Mouse (Mus musculus) limb, embryonic 11.5 days (tissue): Measurements from ENCODE around the gene Scarb1. TPM values are rescaled to one million over a fixed set of nuclear protein-coding genes. Genes with fewer than 3 reads are reported as not detected.

Source experiments
- ATAC-seq: fragments of 200-750 bp; cut with Nextera tagmentation; 2 replicates; pipeline ENCODE4 v1.8.0; 2017; ENCODE audit warnings: low read depth; ENCODE audit not compliant: insufficient number of reproducible peaks, low FRiP score, low TSS enrichment
- DNase-seq: peaks from one replicate; pipeline ENCODE4 v3.0.0-alpha.2; 2015; ENCODE audit warnings: low spot score
- H3K27ac ChIP-seq: fragments of 300-500 bp; sonication (generic); replicated peaks from 2 replicates; pipeline ENCODE4 v1.5.1; 2014; ENCODE audit warnings: low read depth, mild to moderate bottlenecking, low read length
- H3K27me3 ChIP-seq: fragments of 300-500 bp; sonication (generic); 2 replicates; pipeline ENCODE4 v1.6.1; 2014; ENCODE audit warnings: mild to moderate bottlenecking, low read length, mixed read lengths; ENCODE audit not compliant: control insufficient read depth, insufficient read depth
- H3K36me3 ChIP-seq: fragments of 300-500 bp; sonication (generic); 2 replicates; pipeline ENCODE4 v1.6.1; 2014; ENCODE audit warnings: mild to moderate bottlenecking, low read length, moderate library complexity, mixed read lengths; ENCODE audit not compliant: control insufficient read depth, insufficient read depth
- H3K4me1 ChIP-seq: fragments of 300-500 bp; sonication (generic); 2 replicates; pipeline ENCODE4 v1.6.1; 2014; ENCODE audit warnings: low read length, mixed read lengths; ENCODE audit not compliant: control insufficient read depth, insufficient read depth
- H3K4me2 ChIP-seq: fragments of 300-500 bp; sonication (generic); 2 replicates; pipeline ENCODE4 v1.6.1; 2014; ENCODE audit warnings: low read depth, mild to moderate bottlenecking, moderate library complexity; ENCODE audit not compliant: severe bottlenecking
- H3K4me3 ChIP-seq: fragments of 300-500 bp; sonication (generic); 2 replicates; pipeline ENCODE4 v1.5.1; 2014; ENCODE audit warnings: low read depth, low read length
- H3K9ac ChIP-seq: fragments of 300-500 bp; sonication (generic); 2 replicates; pipeline ENCODE4 v1.6.1; 2014; ENCODE audit warnings: mild to moderate bottlenecking, low read length
- H3K9me3 ChIP-seq: fragments of 300-500 bp; sonication (generic); 2 replicates; pipeline ENCODE4 v1.6.1; 2016; ENCODE audit warnings: low read length; ENCODE audit not compliant: control insufficient read depth
- WGBS: fragments of 180-500 bp; shearing (Covaris S2); extraction: QIAGEN DNeasy Blood & Tissue Kit; methylation state at CpG from one replicate; pipeline ENCODE4 v1.1.7; 2014; 5-methylcytosine and 5-hydroxymethylcytosine counted together
- polyA plus RNA-seq: library from polyadenylated mRNA; unstranded; fragments of >200 nt; fragmentation: Nextera tagmentation; extraction: Ambion mirVana; gene quantifications from 2 replicates; pipeline ENCODE4 v1.2.1, GENCODE M21; 2014

The Scarb1 gene
- polyA plus RNA-seq, 1 experiment from 2014 or later, result 30.3 TPM

DNA sequence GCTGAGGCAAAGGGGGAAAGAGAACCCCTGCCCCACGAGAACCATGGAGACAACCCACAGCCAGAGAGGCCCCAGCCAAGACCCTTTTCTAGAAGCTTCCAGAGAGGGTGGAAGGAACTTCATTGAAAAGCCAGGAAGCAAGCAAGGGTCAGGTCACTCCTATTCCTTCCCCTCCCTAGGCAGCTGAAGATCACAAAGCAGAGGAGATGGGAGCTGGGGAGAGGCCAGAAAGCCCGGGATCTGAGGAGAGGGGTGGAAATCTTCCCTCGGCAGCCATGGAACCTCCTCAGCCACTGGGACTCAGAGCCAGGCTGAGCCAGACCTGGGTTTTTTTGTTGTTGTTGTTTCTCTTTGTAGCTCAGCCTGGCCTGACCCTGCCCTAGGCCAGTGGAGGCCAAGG is 9.8 kb downstream of the Scarb1 start:
- H3K36me3 ChIP-seq, result no peaks in the 10 kb centered on the region
- no peak overlapping the region for H3K4me2 ChIP-seq
- no peaks in the 10 kb centered on the region for H3K27me3 ChIP-seq
- DNase-seq (no peak), ATAC-seq (no peak)
- H3K4me3 ChIP-seq, result no peak overlapping the region
- no peaks in the 10 kb centered on the region for H3K4me1 ChIP-seq
- no peak overlapping the region for H3K9ac ChIP-seq
- H3K27ac ChIP-seq, result no peak overlapping the region
- no peaks in the 10 kb centered on the region for H3K9me3 ChIP-seq
- WGBS, result 51% methylated on average over 3 of the region's 3 CpGs

GRCm38 (mm10) chr5:125330656-125331055 is 10.2 kb downstream of the Scarb1 start:
- 70% methylated on average over 8 of the region's 8 CpGs for WGBS
- ATAC-seq (no peak), DNase-seq (no peak)
- H3K27me3 ChIP-seq, result no peaks in the 10 kb centered on the region
- H3K9me3 ChIP-seq, result no peaks in the 10 kb centered on the region
- no peaks in the 10 kb centered on the region for H3K36me3 ChIP-seq
- no peak overlapping the region for H3K27ac ChIP-seq
- no peak overlapping the region for H3K9ac ChIP-seq
- H3K4me2 ChIP-seq, result no peak overlapping the region
- no peak overlapping the region for H3K4me3 ChIP-seq
- H3K4me1 ChIP-seq, result no peaks in the 10 kb centered on the region

GRCm38 (mm10) chr5:125330191-125330590 is 10.7 kb downstream of the Scarb1 start:
- H3K4me1 ChIP-seq, result no peaks in the 10 kb centered on the region
- WGBS, result 82% methylated on average over 9 of the region's 9 CpGs
- no peak overlapping the region for H3K4me2 ChIP-seq
- H3K4me3 ChIP-seq, result no peak overlapping the region
- ATAC-seq (no peak), DNase-seq (no peak)
- H3K9me3 ChIP-seq, result no peaks in the 10 kb centered on the region
- no peak overlapping the region for H3K9ac ChIP-seq
- no peaks in the 10 kb centered on the region for H3K36me3 ChIP-seq
- no peak overlapping the region for H3K27ac ChIP-seq
- no peaks in the 10 kb centered on the region for H3K27me3 ChIP-seq

GRCm38 (mm10) chr5:125327596-125328385 is 13.1 kb downstream of the Scarb1 start:
- no peak overlapping the region; the same call in 1 of the 2 replicates for H3K9ac ChIP-seq
- H3K9me3 ChIP-seq, result no peaks in the 10 kb centered on the region
- H3K4me2 ChIP-seq, result peak overlapping the region; percentile 38
- H3K36me3 ChIP-seq, result no peaks in the 10 kb centered on the region
- ATAC-seq, result peak; percentile 65
- H3K4me1 ChIP-seq, result peaks cover 5% of the 10 kb centered on the region; the same call in 1 of the 2 replicates
- no peaks in the 10 kb centered on the region for H3K27me3 ChIP-seq
- H3K4me3 ChIP-seq, result peak overlapping the region; percentile 19
- peak; percentile 57 for DNase-seq
- H3K27ac ChIP-seq, result no peak overlapping the region
- WGBS, result 55% methylated on average over 18 of the region's 18 CpGs

DNA sequence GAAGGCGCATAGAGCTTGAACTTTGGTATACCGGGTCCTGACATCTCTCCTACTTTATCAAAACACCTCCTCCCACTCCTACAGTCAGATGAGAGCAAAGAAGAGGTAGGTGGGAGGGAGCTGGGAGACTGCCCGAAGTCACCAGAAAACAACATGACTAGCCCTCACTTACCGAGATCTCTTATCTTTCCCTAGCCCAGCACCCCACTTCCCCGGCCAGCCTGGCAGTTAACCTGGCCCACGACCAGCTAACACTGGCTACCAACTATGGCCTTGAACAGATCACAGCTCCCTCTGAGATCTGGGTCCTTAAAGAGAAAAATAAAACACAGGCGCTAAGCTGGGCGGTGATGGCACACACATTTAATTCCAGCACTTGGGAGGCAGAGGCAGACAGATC is 14.5 kb downstream of the Scarb1 start:
- no peak for ATAC-seq
- H3K27me3 ChIP-seq, result no peaks in the 10 kb centered on the region
- no peak overlapping the region for H3K4me2 ChIP-seq
- no peak overlapping the region for H3K4me3 ChIP-seq
- DNase-seq, result no peak
- H3K36me3 ChIP-seq, result no peaks in the 10 kb centered on the region
- WGBS, result 89% methylated on average over 8 of the region's 8 CpGs
- H3K9ac ChIP-seq, result no peak overlapping the region
- H3K9me3 ChIP-seq, result no peaks in the 10 kb centered on the region
- H3K4me1 ChIP-seq, result peaks cover 5% of the 10 kb centered on the region; the same call in 1 of the 2 replicates
- no peak overlapping the region for H3K27ac ChIP-seq

DNA sequence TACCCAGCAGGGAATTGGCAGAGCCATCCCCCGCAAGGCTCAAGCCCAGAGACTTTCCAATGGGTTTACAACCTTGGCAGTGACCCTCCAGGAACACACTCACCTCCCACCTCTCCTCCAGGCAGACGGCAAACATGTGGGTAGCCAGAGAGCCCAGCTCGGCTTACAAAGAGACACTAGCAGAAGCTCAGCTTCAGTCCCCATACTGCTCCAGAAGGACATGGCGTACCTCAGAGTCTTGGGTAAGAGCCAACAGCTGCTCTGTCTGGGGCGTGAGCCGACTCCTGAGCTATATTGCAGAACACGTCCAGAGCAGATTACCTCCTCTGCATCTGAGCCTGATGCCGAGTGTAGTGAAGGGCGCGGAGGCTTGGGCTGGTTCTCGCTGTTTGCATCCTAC is 15.0 kb downstream of the Scarb1 start:
- Histone ChIP-seq H3K27me3 (no peaks in the 10 kb centered on the region), H3K36me3 (no peaks in the 10 kb centered on the region), H3K9ac (no peak overlapping the region), H3K9me3 (no peaks in the 10 kb centered on the region), H3K4me2 (no peak overlapping the region), H3K4me1 (peaks cover 5% of the 10 kb centered on the region; the same call in 1 of the 2 replicates), H3K4me3 (no peak overlapping the region), H3K27ac (no peak overlapping the region)
- no peak for DNase-seq
- ATAC-seq, result no peak
- 76% methylated on average over 11 of the region's 11 CpGs for WGBS

- H3K9ac ChIP-seq, result no peak overlapping the region
- no peak overlapping the region for H3K4me3 ChIP-seq
- H3K36me3 ChIP-seq, result no peaks in the 10 kb centered on the region
- no peaks in the 10 kb centered on the region for H3K9me3 ChIP-seq
- peaks cover 5% of the 10 kb centered on the region; the same call in 1 of the 2 replicates for H3K4me1 ChIP-seq
- no peak overlapping the region for H3K27ac ChIP-seq
- no peak for DNase-seq
- ATAC-seq, result no peak
- 93% methylated on average over 4 of the region's 4 CpGs for WGBS
- no peak overlapping the region for H3K4me2 ChIP-seq
- H3K27me3 ChIP-seq, result no peaks in the 10 kb centered on the region
Measured at GRCm38 (mm10) chr5:125325285-125325684, 15.6 kb downstream of the Scarb1 start.

- DNase-seq (no peak), ATAC-seq (no peak)
- Histone ChIP-seq H3K9me3 (no peaks in the 10 kb centered on the region), H3K27me3 (no peaks in the 10 kb centered on the region), H3K36me3 (no peaks in the 10 kb centered on the region), H3K4me1 (peaks cover 5% of the 10 kb centered on the region; the same call in 1 of the 2 replicates), H3K4me3 (no peak overlapping the region), H3K4me2 (no peak overlapping the region), H3K27ac (no peak overlapping the region), H3K9ac (peak overlapping the region; percentile 14; the same call in 1 of the 2 replicates)
- 76% methylated on average over 7 of the region's 7 CpGs for WGBS
Measured at GRCm38 (mm10) chr5:125323939-125324480, 16.9 kb downstream of the Scarb1 start.
